Mouse (Mus musculus): Measurements from ENCODE around the gene Gm29289. TPM values are rescaled to one million over a fixed set of nuclear protein-coding genes. Genes with fewer than 3 reads are reported as not detected.
"Not testable (repeated sequence)": the region's sequence is repeated elsewhere in the genome, so short reads cannot be mapped to it uniquely, and the experiment has no call there.

Gm29289 gene
- not detected in 2 replicates for total RNA-seq (2015)
- total RNA-seq (2017): not detected in 2 replicates

GRCm38 (mm10) chrY:2932282-2932681, at the start of gene Gm29289:
Gm29289 (plus strand) TSS chrY:2932582.
- ATAC-seq (ENCODE audit: poor library complexity, severe bottlenecking): not testable (repeated sequence)

DNA sequence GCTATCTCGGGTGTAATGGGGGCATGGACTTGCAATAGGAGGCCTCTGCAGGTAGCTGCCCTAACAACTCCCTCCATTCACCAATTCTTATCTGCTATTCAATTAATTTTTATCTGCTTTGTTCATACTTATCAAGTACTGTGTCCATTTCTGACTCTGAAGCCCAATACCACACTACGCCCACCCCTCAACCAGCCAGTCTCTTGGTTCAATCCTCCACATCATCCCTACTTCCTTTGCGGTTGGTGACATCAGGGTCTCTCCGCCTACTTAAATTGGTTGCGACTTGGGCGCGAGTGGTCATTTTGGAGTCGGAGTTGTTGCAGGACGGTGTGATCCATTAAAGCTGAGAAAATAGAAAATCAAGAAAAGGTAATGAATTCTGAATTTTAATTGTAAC, 31.7 kb upstream of the Gm29289 start, which contains the start of gene Gm10352:
Gene Gm10352 (plus strand): TSS at position 301 of the 400 bp plus-strand sequence.
- not testable (repeated sequence) for ATAC-seq (ENCODE audit: poor library complexity, severe bottlenecking)

Other genes with a start within 250 kb of the Gm29289 start
- gene H2al2b, start 211.9 kb upstream of the Gm29289 start, total RNA-seq (2015): not detected in 2 replicates
- gene H2al2b, start 211.9 kb upstream of the Gm29289 start, total RNA-seq (2017): not detected in 2 replicates
- gene Gm4064, start 136.4 kb upstream of the Gm29289 start, total RNA-seq (2015): not detected in 2 replicates
- gene Gm4064, start 136.4 kb upstream of the Gm29289 start, total RNA-seq (2017): not detected in 2 replicates
- gene Rbmy, start 101.9 kb upstream of the Gm29289 start, total RNA-seq (2015): not detected in 2 replicates
- not detected in 2 replicates for gene Rbmy, start 101.9 kb upstream of the Gm29289 start, total RNA-seq (2017)
- gene Gm10256, start 101.9 kb upstream of the Gm29289 start, total RNA-seq (2015): not detected in 2 replicates
- not detected in 2 replicates for gene Gm10256, start 101.9 kb upstream of the Gm29289 start, total RNA-seq (2017)
- gene Gm10352, start 31.6 kb upstream of the Gm29289 start, total RNA-seq (2015): not detected in 2 replicates
- gene Gm10352, start 31.6 kb upstream of the Gm29289 start, total RNA-seq (2017): not detected in 2 replicates

Data from megakaryocyte, adult 5-6 weeks (primary cell).